Comparison of ENCODE assay signal across 8 mouse cellular contexts in genomic region chr6:88074752-88075554, GRCm38 (mm10). TPM values are rescaled to one million over a fixed set of nuclear protein-coding genes. Genes with fewer than 3 reads are reported as not detected.
DNase-seq lines count a peak whose midpoint lies in the region; ATAC-seq and TF ChIP-seq lines count a peak whose summit lies in the region.

No protein-coding gene starts in this region.

- peak overlapping the region; percentile 28 for H3K27ac ChIP-seq in ES-Bruce4 (ENCODE audit: insufficient read depth, low read length)
- H3K27ac ChIP-seq in forebrain, embryonic 13.5 days = peak overlapping the region; percentile 92
- H3K27ac ChIP-seq in liver, postnatal 0 days (ENCODE audit: low read depth) = peak overlapping the region; percentile 95
- peak overlapping the region; percentile 93 for H3K27ac ChIP-seq in neural tube, embryonic 14.5 days (ENCODE audit: low read depth, low read length)

- no peaks in the 10 kb centered on the region for H3K27me3 ChIP-seq in ES-Bruce4 (ENCODE audit: control insufficient read depth, insufficient read depth, low read length, poor library complexity, severe bottlenecking)
- peaks cover 41% of the 10 kb centered on the region for H3K27me3 ChIP-seq in forebrain, embryonic 13.5 days
- no peaks in the 10 kb centered on the region for H3K27me3 ChIP-seq in liver, postnatal 0 days (ENCODE audit: insufficient read depth, low read length)
- H3K27me3 ChIP-seq in neural tube, embryonic 14.5 days (ENCODE audit: control insufficient read depth, insufficient read depth, low read length) = no peaks in the 10 kb centered on the region

- H3K9me3 ChIP-seq in ES-Bruce4 (replicated peaks; ENCODE audit: control insufficient read depth, insufficient read depth, low read length, poor library complexity, severe bottlenecking) = no peaks in the 10 kb centered on the region
- H3K9me3 ChIP-seq in forebrain, embryonic 13.5 days (replicated peaks) = no peaks in the 10 kb centered on the region
- H3K9me3 ChIP-seq in liver, postnatal 0 days (ENCODE audit: low read length) = no peaks in the 10 kb centered on the region
- H3K9me3 ChIP-seq in neural tube, embryonic 14.5 days (ENCODE audit: control insufficient read depth, low read length) = no peaks in the 10 kb centered on the region

- peak; percentile 77; the same call in 1 of the 2 replicates for TF ChIP-seq EP300 in ES-Bruce4 (IDR thresholded peaks at IDR 0.05; ENCODE audit: insufficient read depth, low read depth, low read length)
- peak; percentile 57 for TF ChIP-seq EP300 in liver, postnatal 0 days (IDR thresholded peaks at IDR 0.05; ENCODE audit: low read depth)

- TF ChIP-seq POLR2A in ES-Bruce4 (IDR thresholded peaks at IDR 0.05; ENCODE audit: insufficient read depth, low read length) = peak; percentile 74

- peak; percentile 96 to 97 for DNase-seq in heart, postnatal 10 days
- peak; percentile 94 for DNase-seq in large intestine, adult 2 months (ENCODE audit: low read depth, low spot score)
- DNase-seq in liver, postnatal 0 days = peak; percentile 94
- peak; percentile 94 for DNase-seq in testis, postnatal 10 days (ENCODE audit: low spot score)

- peak overlapping the region; percentile 69 for H3K4me3 ChIP-seq in ES-Bruce4 (ENCODE audit: low read depth, low read length)
- H3K4me3 ChIP-seq in forebrain, embryonic 13.5 days = peak overlapping the region; percentile 45
- H3K4me3 ChIP-seq in liver, postnatal 0 days (ENCODE audit: low read depth, low read length) = peak overlapping the region; percentile 46
- peak overlapping the region; percentile 42 for H3K4me3 ChIP-seq in neural tube, embryonic 14.5 days (ENCODE audit: low read depth, low read length)

- no peaks in the 10 kb centered on the region for H3K36me3 ChIP-seq in ES-Bruce4 (ENCODE audit: control insufficient read depth, insufficient read depth, low read length, poor library complexity, severe bottlenecking)
- H3K36me3 ChIP-seq in forebrain, embryonic 13.5 days (ENCODE audit: poor library complexity, severe bottlenecking) = no peaks in the 10 kb centered on the region
- no peaks in the 10 kb centered on the region for H3K36me3 ChIP-seq in liver, postnatal 0 days (replicated peaks; ENCODE audit: insufficient read depth, low read length)
- no peaks in the 10 kb centered on the region for H3K36me3 ChIP-seq in neural tube, embryonic 14.5 days (ENCODE audit: control insufficient read depth, insufficient read depth, low read length)

- no peaks in the 10 kb centered on the region for H3K4me1 ChIP-seq in ES-Bruce4 (ENCODE audit: control insufficient read depth, insufficient read depth, low read length)
- H3K4me1 ChIP-seq in forebrain, embryonic 13.5 days = peaks cover 12% of the 10 kb centered on the region
- peaks cover 8% of the 10 kb centered on the region for H3K4me1 ChIP-seq in liver, postnatal 0 days (ENCODE audit: insufficient read depth)
- H3K4me1 ChIP-seq in neural tube, embryonic 14.5 days (ENCODE audit: control insufficient read depth, insufficient read depth, low read length) = no peaks in the 10 kb centered on the region

- H3K9ac ChIP-seq in ES-Bruce4 (ENCODE audit: low read depth, poor library complexity, severe bottlenecking) = peak overlapping the region; percentile 43
- H3K9ac ChIP-seq in forebrain, embryonic 13.5 days = peak overlapping the region; percentile 76
- H3K9ac ChIP-seq in liver, postnatal 0 days (replicated peaks) = peak overlapping the region; percentile 67
- peak overlapping the region; percentile 63 for H3K9ac ChIP-seq in neural tube, embryonic 14.5 days (replicated peaks; ENCODE audit: low read depth, low read length)

- peak; percentile 75 for TF ChIP-seq CTCF in ES-Bruce4 (IDR thresholded peaks at IDR 0.05; ENCODE audit: low read depth, low read length)
- TF ChIP-seq CTCF in liver, postnatal 0 days (IDR thresholded peaks at IDR 0.05; ENCODE audit: low read depth) = peak; percentile 97

- intact Hi-C loops in heart, postnatal 10 days (cut with DNase I) = loop anchor here (2.0 kb wide), 2 partner anchors 30 to 64 kb away; partner anchors contain the start of gene Rab7

- WGBS in forebrain, embryonic 13.5 days = 4% methylated on average over 32 of the region's 32 CpGs
- 2% methylated on average over 32 of the region's 32 CpGs for WGBS in large intestine, adult 2 months
- WGBS in liver, postnatal 0 days (ENCODE audit: insufficient replicate concordance) = 3% methylated on average over 32 of the region's 32 CpGs
- 3% methylated on average over 32 of the region's 32 CpGs for WGBS in neural tube, embryonic 14.5 days

- ATAC-seq in cerebellum, adult (ENCODE audit: insufficient number of reproducible peaks, low FRiP score, low TSS enrichment) = peak; percentile 96
- ATAC-seq in forebrain, embryonic 13.5 days = peak; percentile 98
- peak; percentile 95 for ATAC-seq in liver, postnatal 0 days
- ATAC-seq in neural tube, embryonic 14.5 days (ENCODE audit: low read depth) = peak; percentile 99

- peak overlapping the region; percentile 70 for H3K4me2 ChIP-seq in forebrain, embryonic 13.5 days
- H3K4me2 ChIP-seq in liver, postnatal 0 days (ENCODE audit: low read depth, low read length) = peak overlapping the region; percentile 84
- peak overlapping the region; percentile 84 for H3K4me2 ChIP-seq in neural tube, embryonic 14.5 days (ENCODE audit: low read depth, low read length)

RNA-seq across cellular contexts. Expression of gene Rpn1, which starts 9.3 kb away (rescaled TPM):
- 222 and 238 TPM in 2 replicates for polyA plus RNA-seq in ES-Bruce4 (2011; ENCODE audit: insufficient read depth, insufficient read length, low read depth, missing spikeins)
- polyA plus RNA-seq in forebrain, embryonic 13.5 days (2015; fragmentation: Nextera tagmentation; extraction: Ambion mirVana) = 212 and 246 TPM in 2 replicates
- 100 to 1,000 TPM; 111 to 128 TPM for total RNA-seq in heart, postnatal 10 days (2021)
- polyA plus RNA-seq in large intestine, adult 2 months (2012; rRNA removed) = 282 and 305 TPM in 2 replicates
- polyA plus RNA-seq in liver, postnatal 0 days (2015; fragmentation: Nextera tagmentation; extraction: Ambion mirVana) = 102 and 112 TPM in 2 replicates
- polyA plus RNA-seq in neural tube, embryonic 14.5 days (2014; fragmentation: Nextera tagmentation; extraction: Ambion mirVana) = 288 and 309 TPM in 2 replicates

RNA-seq across cellular contexts. Expression of gene Rab7, which starts 29.9 kb away (rescaled TPM):
- polyA plus RNA-seq in ES-Bruce4 (2011; ENCODE audit: insufficient read depth, insufficient read length, low read depth, missing spikeins) = 154 and 163 TPM in 2 replicates
- 233 and 248 TPM in 2 replicates for polyA plus RNA-seq in forebrain, embryonic 13.5 days (2015; fragmentation: Nextera tagmentation; extraction: Ambion mirVana)
- 100 to 1,000 TPM; 263 to 282 TPM for total RNA-seq in heart, postnatal 10 days (2021)
- 144 and 174 TPM in 2 replicates for polyA plus RNA-seq in large intestine, adult 2 months (2012; rRNA removed)
- 110 and 111 TPM in 2 replicates for polyA plus RNA-seq in liver, postnatal 0 days (2015; fragmentation: Nextera tagmentation; extraction: Ambion mirVana)
- polyA plus RNA-seq in neural tube, embryonic 14.5 days (2014; fragmentation: Nextera tagmentation; extraction: Ambion mirVana) = 388 and 401 TPM in 2 replicates

Comparison
In these comparisons a context has a peak if more than half of its experiments do, and no peak if none do; other contexts are left out.
1. Peak in every context shown above with its lines: DNase-seq, ATAC-seq, H3K4me3 ChIP-seq and H3K27ac ChIP-seq.
2. H3K27ac ChIP-seq: peak in every context shown above with its lines; median percentile 95 in liver, postnatal 0 days; 93 in neural tube, embryonic 14.5 days; 92 in forebrain, embryonic 13.5 days; 28 in ES-Bruce4.